Mouse (Mus musculus): ENCODE measurements at regions not wholly inside any gene's neighbourhood (a gene's known extent, or its start where the extent isn't known, plus 50 kb on each side); places are given as distances from the start of the nearest gene placed in this dataset.

GRCm38 (mm10) chr2:51056141-51056731 is 92.7 kb downstream of the Rnd3 start:
- no peak for TF ChIP-seq CTCF (IDR thresholded peaks at IDR 0.05; ENCODE audit: low read depth)
- no peak for TF ChIP-seq EP300 (optimal IDR thresholded peaks at IDR 0.05)
